Mouse (Mus musculus): Measurements from ENCODE around the gene Kif24.

- TF ChIP-seq CTCF (IDR thresholded peaks at IDR 0.05) (no peak), EP300 (IDR thresholded peaks at IDR 0.05) (no peak)
These were observed 107.5 kb downstream of the Kif24 start for GRCm38 (mm10) chr4:41357154-41357553.

Measured in lung, postnatal 0 days (tissue).